Mouse (Mus musculus) cortical plate, adult 2 months (tissue): ENCODE data around the gene Tdgf1. TPM values are rescaled to one million over a fixed set of nuclear protein-coding genes. Genes with fewer than 3 reads are reported as not detected.

Experiments used
- H3K27ac ChIP-seq: fragments of 200-500 bp; 2 replicates; pipeline ENCODE4 v1.5.1; 2012; ENCODE audit warnings: low read length, control low read depth, inconsistent platforms; ENCODE audit not compliant: insufficient read depth
- H3K4me1 ChIP-seq: fragments of 200-500 bp; 2 replicates; pipeline ENCODE4 v1.6.1; 2011; ENCODE audit warnings: low read length; ENCODE audit not compliant: control insufficient read depth, insufficient read depth
- H3K4me3 ChIP-seq: fragments of 200-500 bp; 2 replicates; pipeline ENCODE4 v1.5.1; 2011; ENCODE audit warnings: mild to moderate bottlenecking, low read length, control low read depth; ENCODE audit not compliant: insufficient read depth
- CTCF ChIP-seq: fragments of 200-500 bp; IDR thresholded peaks from 2 replicates; pipeline ENCODE4 v1.5.1; 2011; ENCODE audit warnings: mild to moderate bottlenecking, control low read depth, low read length; ENCODE audit not compliant: insufficient read depth; ENCODE audit errors: extremely low read depth
- POLR2A ChIP-seq: fragments of 200-500 bp; IDR thresholded peaks from 2 replicates; pipeline ENCODE4 v1.6.1; 2011; ENCODE audit warnings: mild to moderate bottlenecking, low read length, control low read depth; ENCODE audit not compliant: insufficient read depth; ENCODE audit errors: extremely low read depth
- polyA plus RNA-seq: library from polyadenylated mRNA; depleted of rRNA; stranded (reverse); fragments of >200 nt; gene quantifications from 2 replicates; pipeline ENCODE4 v1.2.3, GENCODE M21; 2012; rRNA removed

Tdgf1 gene
- polyA plus RNA-seq, 1 experiment: 1.3 TPM

- Histone ChIP-seq H3K27ac (no peak overlapping the region), H3K4me1 (no peaks in the 10 kb centered on the region), H3K4me3 (no peak overlapping the region)
- TF ChIP-seq CTCF: no peak
- no peak for TF ChIP-seq POLR2A
Measured at GRCm38 (mm10) chr9:110901204-110901603, 44.8 kb downstream of the Tdgf1 start.

- TF ChIP-seq POLR2A: no peak
- TF ChIP-seq CTCF: no peak
- Histone ChIP-seq H3K27ac (no peak overlapping the region), H3K4me3 (no peak overlapping the region), H3K4me1 (no peaks in the 10 kb centered on the region)
Measured at GRCm38 (mm10) chr9:110899451-110900008, 46.4 kb downstream of the Tdgf1 start.

GRCm38 (mm10) chr9:110896595-110896994 is 49.4 kb downstream of the Tdgf1 start:
- TF ChIP-seq POLR2A (no peak), CTCF (no peak)
- H3K4me1 ChIP-seq: no peaks in the 10 kb centered on the region
- no peak overlapping the region for H3K4me3 ChIP-seq
- H3K27ac ChIP-seq: no peak overlapping the region

- H3K4me3 ChIP-seq: no peak overlapping the region
- no peaks in the 10 kb centered on the region for H3K4me1 ChIP-seq
- no peak overlapping the region for H3K27ac ChIP-seq
- TF ChIP-seq CTCF (no peak), POLR2A (no peak)
Measured at GRCm38 (mm10) chr9:110895994-110896393, 50.0 kb downstream of the Tdgf1 start.

GRCm38 (mm10) chr9:110895507-110895906 is 50.5 kb downstream of the Tdgf1 start:
- Histone ChIP-seq H3K4me3 (no peak overlapping the region), H3K4me1 (no peaks in the 10 kb centered on the region), H3K27ac (no peak overlapping the region)
- TF ChIP-seq CTCF: no peak
- no peak for TF ChIP-seq POLR2A

- no peaks in the 10 kb centered on the region for H3K4me1 ChIP-seq
- H3K4me3 ChIP-seq: no peak overlapping the region
- no peak overlapping the region for H3K27ac ChIP-seq
- TF ChIP-seq POLR2A: no peak
- no peak for TF ChIP-seq CTCF
Measured at GRCm38 (mm10) chr9:110893429-110893828, 52.5 kb downstream of the Tdgf1 start.

- Histone ChIP-seq H3K27ac (no peak overlapping the region), H3K4me1 (no peaks in the 10 kb centered on the region), H3K4me3 (no peak overlapping the region)
- TF ChIP-seq CTCF (no peak), POLR2A (no peak)
Measured at GRCm38 (mm10) chr9:110892552-110892951, 53.4 kb downstream of the Tdgf1 start.

GRCm38 (mm10) chr9:110891077-110891828 is 54.7 kb downstream of the Tdgf1 start:
- TF ChIP-seq POLR2A: no peak
- no peak for TF ChIP-seq CTCF

GRCm38 (mm10) chr9:110890026-110890783 is 55.8 kb downstream of the Tdgf1 start:
- Histone ChIP-seq H3K4me3 (no peak overlapping the region), H3K4me1 (no peaks in the 10 kb centered on the region), H3K27ac (no peak overlapping the region)
- TF ChIP-seq POLR2A: no peak
- peak; percentile 26; the same call in 1 of the 2 replicates for TF ChIP-seq CTCF

More at GRCm38 (mm10) chr9:110891077-110891828, 54.7 kb downstream of the Tdgf1 start:
- H3K4me3 ChIP-seq: no peak overlapping the region
- H3K4me1 ChIP-seq: no peaks in the 10 kb centered on the region
- no peak overlapping the region for H3K27ac ChIP-seq

Other genes with a start within 250 kb of the Tdgf1 start
- gene Myl3, start 204.3 kb downstream of the Tdgf1 start, polyA plus RNA-seq: 0.13 and 0.30 TPM in 2 replicates
- 8.2 and 9.0 TPM in 2 replicates for gene Pth1r, start 199.0 kb downstream of the Tdgf1 start, polyA plus RNA-seq
- gene Prss42, start 148.0 kb downstream of the Tdgf1 start, polyA plus RNA-seq: not detected in 2 replicates
- gene Prss44, start 132.2 kb downstream of the Tdgf1 start, polyA plus RNA-seq: not detected in 2 replicates
- 0.08 and 0.21 TPM in 2 replicates for gene Prss43, start 119.5 kb downstream of the Tdgf1 start, polyA plus RNA-seq
- gene Prss45, start 111.6 kb downstream of the Tdgf1 start, polyA plus RNA-seq: 0.44 and 0.50 TPM in 2 replicates
- gene Prss46, start 101.7 kb downstream of the Tdgf1 start, polyA plus RNA-seq: not detected in 2 replicates
- 0.95 and 1.1 TPM in 2 replicates for gene Prss50, start 88.2 kb downstream of the Tdgf1 start, polyA plus RNA-seq
- 8.4 and 9.1 TPM in 2 replicates for gene Als2cl, start 66.3 kb downstream of the Tdgf1 start, polyA plus RNA-seq
- 1.6 and 2.7 TPM in 2 replicates for gene Tmie, start 66.0 kb downstream of the Tdgf1 start, polyA plus RNA-seq
- not detected in 2 replicates for gene Fam240a, start 29.3 kb downstream of the Tdgf1 start, polyA plus RNA-seq
- 0.83 and 1.3 TPM in 2 replicates for gene Lrrc2, start 5.4 kb upstream of the Tdgf1 start, polyA plus RNA-seq
- 0.45 and 0.69 TPM in 2 replicates for gene Rtp3, start 44.4 kb upstream of the Tdgf1 start, polyA plus RNA-seq
- gene Ltf, start 73.1 kb upstream of the Tdgf1 start, polyA plus RNA-seq: 0.40 TPM in 1 of 2 replicates, not detected in the other
- gene Ccrl2, start 111.4 kb upstream of the Tdgf1 start, polyA plus RNA-seq: 1.9 and 2.1 TPM in 2 replicates
- gene Lrrfip2, start 171.4 kb upstream of the Tdgf1 start, polyA plus RNA-seq: 55.5 and 59.5 TPM in 2 replicates